Mouse (Mus musculus) cerebellum, adult 9-10 months (tissue): ENCODE measurements around the gene Supt3.

Source experiments
- DNase-seq: peaks from one replicate; pipeline ENCODE4 v3.0.0; 2022

The Supt3 gene

DNA sequence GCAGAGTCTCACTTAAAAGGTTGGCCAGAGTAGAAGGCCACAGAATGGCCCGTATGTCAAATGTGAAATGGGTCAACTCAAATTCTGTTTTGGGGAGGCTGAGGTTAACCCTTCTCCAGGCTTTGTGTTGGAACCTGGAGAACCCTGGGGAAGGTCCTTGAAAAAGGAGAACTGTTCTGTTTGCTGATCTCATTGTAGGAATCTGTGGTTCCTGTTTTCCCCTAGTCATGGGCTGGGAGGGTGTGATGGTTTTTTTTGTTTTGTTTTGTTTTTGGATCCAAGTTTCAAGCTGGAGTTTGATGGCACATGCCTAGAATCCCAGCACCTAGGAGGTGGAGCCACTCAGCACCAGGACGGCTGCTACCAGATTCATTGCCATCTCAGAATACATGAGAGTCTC, 6.2 kb downstream of the Supt3 start:
- no peak for DNase-seq

DNA sequence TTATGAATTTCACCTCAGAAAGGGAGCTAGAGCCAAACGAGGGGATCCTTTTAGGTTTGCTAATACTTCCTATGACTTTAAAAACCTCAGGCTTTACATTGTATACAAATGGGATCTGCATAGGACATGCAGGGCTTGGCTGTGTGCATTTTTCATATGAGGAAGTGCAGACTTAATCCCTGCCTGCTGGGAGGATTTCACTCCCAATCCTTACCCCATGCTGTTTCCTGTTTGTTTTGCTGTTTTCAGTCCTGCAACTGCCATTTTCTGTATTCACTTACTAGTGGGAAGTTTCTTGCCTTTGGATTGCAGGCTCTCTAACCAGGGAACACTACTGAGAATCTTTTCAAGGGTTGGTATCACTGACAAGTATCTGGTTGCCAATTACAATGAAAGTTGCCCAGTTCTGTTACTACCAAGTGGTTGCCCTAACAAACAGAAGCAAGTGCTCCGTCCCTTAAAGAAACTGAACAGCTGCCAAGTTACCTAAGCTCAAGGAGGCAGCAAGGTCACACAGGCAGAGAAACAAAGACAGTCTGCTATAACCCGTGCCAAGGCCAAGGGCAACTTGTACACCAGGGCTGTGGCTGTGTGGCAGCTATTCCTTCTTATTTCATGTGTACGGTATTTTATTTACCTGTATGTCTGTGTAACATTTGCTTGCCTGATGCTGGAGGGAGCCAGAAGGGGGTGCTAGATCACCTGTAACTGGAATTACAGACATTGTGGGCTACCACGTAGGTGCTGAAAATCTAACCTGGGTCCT, 12.2 kb downstream of the Supt3 start:
- DNase-seq = no peak

GRCm38 (mm10) chr17:44792218-44792917, 15.4 kb downstream of the Supt3 start:
- no peak for DNase-seq

DNA sequence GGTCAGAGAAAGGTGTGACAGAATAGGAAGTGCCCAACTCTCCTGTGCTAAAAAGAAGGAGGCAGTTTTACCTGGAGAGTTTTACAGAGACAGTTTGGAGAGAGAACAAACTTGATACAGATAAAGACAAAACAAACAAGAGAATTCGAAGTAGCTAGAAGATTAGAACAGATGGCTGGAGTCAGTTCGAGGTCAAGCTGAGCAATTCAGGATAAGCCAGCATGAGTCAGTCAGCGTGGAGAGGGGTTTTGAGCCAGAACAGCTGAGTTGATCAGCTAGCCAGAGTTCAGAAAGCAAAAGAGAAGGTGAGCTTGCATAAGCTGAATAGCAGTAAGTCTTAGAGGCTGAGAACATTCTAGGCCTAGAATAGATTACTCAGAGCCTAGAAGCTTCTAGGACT, 20.4 kb downstream of the Supt3 start:
- no peak for DNase-seq

DNA sequence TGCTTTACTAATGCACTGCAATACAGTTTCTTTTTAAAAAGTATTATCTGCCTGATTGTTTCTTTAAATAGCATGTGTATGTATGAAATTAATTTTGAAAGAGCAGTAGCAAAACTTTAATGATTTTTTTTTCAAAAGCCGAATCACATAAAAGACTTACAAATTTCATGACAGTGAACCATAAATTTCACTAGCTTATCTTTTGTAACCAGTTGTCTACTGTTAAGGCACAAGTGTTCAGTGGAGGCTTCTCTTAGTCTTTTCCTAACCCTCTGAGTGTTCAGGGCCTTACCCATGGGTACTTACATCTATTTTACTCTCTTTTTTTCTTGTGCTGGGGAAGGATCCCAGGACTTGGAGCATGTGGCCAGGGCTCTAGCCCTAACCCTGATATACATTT, 30.1 kb downstream of the Supt3 start:
- DNase-seq = no peak

GRCm38 (mm10) chr17:44814508-44815175, 37.7 kb downstream of the Supt3 start, which contains the start of gene Runx2:
Gene Runx2 (minus strand): TSS chr17:44814797.
- DNase-seq = no peak

DNA sequence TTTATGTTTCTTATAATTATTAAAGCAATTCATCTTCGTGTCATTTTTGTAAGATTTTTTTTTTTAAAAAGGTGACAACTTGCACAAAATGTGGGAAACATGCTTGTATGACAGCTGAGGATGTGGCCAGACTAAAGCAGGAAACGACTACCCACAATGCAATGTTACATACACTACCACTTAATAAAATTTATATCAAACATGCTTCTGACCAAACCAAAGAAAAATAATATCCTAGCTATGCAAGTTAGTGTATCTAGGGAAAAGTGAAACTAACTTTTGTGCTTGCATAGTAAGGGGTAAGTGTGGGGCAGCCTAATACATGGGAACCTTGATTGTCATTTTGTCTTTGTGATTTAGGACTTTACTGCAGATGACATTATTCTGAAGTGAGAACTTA, 41.9 kb downstream of the Supt3 start:
- DNase-seq = no peak

DNA sequence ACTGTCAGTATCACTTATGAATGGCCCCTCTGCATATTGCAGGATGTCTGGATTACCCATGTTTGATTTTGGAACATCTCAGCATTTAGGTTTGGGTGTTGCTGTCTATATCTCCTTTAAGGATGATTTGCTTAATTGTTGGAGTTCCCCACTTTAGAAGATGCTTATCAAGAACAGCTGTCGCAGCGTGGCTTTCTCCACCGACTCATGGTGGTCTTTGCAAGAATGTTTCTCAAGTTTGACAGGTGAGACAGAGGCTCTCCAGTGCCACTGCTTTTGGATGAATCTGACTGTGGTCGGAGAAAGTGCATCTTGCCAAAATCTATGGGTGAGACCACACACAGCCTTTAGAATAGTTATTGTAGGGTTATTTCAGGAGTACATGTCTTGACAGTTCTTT, 42.9 kb downstream of the Supt3 start:
- DNase-seq = no peak

DNA sequence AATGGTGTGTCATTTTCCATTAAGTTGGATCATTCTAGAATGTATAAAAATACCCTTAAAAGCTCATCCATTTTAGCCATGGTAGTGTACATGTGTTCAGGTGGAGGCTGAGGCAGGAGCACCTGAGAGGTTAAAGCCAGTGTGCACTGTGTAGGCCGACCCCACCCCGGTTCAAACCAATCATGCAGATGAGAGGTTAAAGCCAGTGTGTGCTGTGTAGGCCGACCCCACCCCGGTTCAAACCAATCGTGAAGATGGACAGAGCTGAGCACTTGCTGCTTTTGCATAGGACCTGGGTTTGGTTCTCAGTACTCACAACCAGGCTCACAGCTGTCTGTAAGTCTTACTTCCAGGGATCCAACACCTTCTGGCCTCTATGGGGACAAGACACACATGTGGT, 45.0 kb downstream of the Supt3 start:
- DNase-seq = no peak

GRCm38 (mm10) chr17:44827124-44827523, 50.2 kb downstream of the Supt3 start:
- DNase-seq = no peak

- DNase-seq = no peak
These were observed 51.0 kb downstream of the Supt3 start for GRCm38 (mm10) chr17:44827964-44828363.

GRCm38 (mm10) chr17:44829587-44829986, 52.6 kb downstream of the Supt3 start:
- DNase-seq = no peak

- DNase-seq = no peak
These were observed 54.2 kb downstream of the Supt3 start for GRCm38 (mm10) chr17:44831201-44831600.

GRCm38 (mm10) chr17:44842184-44842583, 65.2 kb downstream of the Supt3 start:
- no peak for DNase-seq

DNA sequence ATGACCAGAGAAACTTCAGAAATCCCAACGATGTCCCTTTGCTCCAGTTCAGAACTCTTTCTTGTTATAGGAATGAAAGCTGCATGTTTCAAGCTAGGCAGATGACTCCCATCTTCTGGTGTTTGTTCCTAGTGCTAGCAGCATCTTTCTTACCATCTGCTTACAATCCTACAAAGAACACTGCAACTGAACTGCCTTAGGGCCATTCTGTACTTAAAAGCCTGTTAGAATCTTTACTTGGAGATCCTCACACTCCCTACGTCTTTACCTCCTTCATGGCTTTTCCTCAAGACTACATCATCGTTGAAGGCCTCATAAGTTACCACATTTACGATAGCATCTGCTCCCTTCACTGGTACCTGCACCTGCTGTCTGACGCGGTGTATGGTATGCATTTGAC, 86.2 kb downstream of the Supt3 start:
- no peak for DNase-seq

GRCm38 (mm10) chr17:44893592-44893991, 116.6 kb downstream of the Supt3 start:
- DNase-seq = no peak

- no peak for DNase-seq
These were observed 166.7 kb downstream of the Supt3 start for GRCm38 (mm10) chr17:44943536-44944090.

DNA sequence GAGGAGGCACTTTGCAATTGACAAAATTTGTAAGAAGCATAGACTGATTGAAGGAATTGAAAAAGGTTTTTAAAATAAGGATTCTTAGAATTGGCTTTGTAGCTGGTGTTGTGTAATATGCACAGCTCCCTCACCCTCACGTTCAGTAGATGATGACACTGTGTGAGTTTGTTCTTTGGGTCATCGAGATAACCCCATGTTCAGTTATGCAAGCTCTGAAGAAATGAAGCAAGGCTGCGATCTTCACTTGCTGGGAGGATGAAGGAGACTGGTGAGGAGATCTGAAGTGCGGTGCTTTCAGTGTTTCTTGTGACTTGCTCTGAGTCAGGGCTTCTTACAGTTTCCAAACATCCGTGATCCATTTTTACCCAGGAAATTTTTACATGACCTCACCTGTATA, 168.4 kb downstream of the Supt3 start:
- no peak for DNase-seq

GRCm38 (mm10) chr17:44948321-44948720, 171.4 kb downstream of the Supt3 start:
- no peak for DNase-seq

DNA sequence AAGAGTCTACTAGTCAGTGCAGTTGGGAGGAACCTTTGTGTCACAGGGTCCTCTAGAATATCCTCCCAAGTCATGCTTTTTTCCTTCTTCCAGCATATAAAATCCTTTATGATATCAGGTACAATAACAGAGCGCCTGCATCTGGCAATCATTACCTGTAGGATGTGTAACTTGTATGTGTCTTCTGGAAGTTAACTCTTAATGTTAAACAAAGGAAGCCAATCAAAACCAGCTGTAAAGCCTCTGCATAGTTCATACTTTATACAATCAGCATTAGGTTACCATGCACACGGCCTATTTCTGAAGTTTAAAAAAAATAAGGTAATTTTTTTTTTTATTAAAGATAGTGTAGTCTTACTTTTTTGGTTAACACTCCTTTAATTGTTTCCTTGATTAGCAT, 179.7 kb downstream of the Supt3 start:
- no peak for DNase-seq

DNA sequence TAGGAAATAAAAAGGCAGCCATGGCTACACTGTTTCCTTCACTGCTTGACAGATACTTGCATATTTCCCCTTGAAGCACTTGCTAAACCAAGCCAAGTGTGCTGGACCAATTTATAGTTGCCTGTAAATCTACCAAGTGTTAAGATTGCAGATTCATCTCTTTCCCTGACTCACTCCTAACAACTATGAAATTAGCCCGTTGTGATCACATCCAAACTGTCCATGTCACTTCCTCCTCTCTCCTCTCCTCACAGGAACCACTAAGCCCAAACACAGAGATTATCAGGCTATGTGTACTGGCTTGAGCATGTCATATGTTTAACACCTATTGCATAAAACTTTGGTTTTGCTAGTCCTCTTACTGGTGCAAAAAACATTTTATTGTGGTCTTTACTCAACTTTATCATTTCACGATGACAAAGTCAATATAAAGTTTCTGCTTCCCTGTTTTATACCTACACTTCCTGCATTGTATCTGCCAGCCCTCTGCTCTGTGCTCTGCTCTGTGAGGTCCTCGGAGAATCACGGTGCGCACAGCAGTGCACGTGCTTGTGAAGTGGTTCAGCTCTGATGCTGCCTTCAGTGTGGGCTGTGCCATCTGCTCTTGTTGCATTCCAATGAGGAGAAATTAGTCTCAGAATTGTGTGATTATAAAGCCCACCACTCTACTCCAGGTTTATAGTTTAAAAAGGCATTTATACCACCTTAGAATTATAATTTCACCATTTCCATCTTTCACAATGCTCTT, 186.3 kb downstream of the Supt3 start:
- DNase-seq = no peak

DNA sequence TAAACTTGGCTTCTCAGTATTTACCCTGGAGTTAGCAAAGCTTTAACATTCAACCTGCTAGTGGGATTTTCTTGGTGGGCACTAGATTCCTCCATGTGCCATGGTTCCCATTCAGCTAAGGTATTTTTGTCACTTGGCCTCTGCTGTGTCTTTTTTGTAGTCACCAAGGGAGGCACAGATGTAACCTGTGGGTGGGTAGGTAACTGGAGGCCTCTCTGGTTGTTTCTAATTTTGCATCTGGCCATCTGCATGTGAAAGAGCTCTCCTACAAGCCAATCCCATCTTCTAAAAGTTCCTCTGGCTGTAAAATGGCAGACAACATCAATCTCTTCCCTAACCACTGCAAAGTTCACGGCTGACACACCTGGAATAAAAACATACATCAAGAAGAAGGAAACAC, 190.2 kb downstream of the Supt3 start:
- no peak for DNase-seq

DNA sequence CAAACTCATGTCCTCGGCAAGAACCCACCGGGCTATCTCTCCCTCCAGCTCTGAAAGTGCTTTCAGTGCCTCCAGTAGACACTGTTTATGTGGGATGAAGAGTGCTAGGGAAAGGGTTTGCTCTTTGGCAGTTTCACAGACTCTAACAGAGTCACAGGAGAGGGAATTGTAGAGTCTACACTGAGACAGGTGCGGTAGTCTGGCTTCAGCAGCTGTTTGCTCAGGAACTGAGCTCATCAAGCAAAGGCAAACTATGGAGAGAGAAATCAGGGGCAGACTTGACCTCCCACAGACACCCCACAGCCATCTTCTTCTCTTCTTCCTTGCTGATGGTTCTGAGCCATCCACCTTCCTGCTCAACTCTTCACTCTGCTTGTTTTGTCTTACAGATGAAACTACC, 193.3 kb downstream of the Supt3 start:
- DNase-seq = no peak
